Mouse (Mus musculus): ENCODE measurements around the gene Tbc1d25. TPM values are rescaled to one million over a fixed set of nuclear protein-coding genes. Genes with fewer than 3 reads are reported as not detected.
A peak's percentile ranks its signal among the peaks of the same experiment; 100 is the strongest.

Gene Tbc1d25
- polyA plus RNA-seq, 1 experiment from 2014 or later, result 2.2 TPM

DNA sequence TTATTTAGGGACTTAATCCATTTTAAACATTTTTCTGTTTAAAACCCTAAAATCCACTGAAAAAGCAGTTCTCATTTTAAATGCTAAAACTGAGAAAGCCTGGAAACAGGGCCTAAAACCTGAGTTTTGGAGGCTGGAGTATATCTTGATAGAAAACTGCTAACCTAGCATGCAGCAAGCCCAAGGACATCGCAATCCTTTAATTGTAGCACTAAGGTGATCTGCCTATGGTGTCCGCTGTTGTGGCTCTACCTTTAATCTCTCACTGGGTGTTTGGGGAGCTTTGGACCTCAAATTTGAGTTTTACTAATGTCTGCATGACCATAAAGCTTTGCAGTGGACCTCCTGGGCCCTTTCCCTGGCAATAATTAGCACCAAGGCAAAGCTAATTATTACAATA is 35.5 kb downstream of the Tbc1d25 start:
- TF ChIP-seq EP300 (IDR thresholded peaks at IDR 0.05; ENCODE audit: low read depth), result no peak
- no peak for TF ChIP-seq CTCF (IDR thresholded peaks at IDR 0.05; ENCODE audit: low read depth)
- H3K4me1 ChIP-seq (ENCODE audit: insufficient read depth), result no peaks in the 10 kb centered on the region
- H3K27ac ChIP-seq (ENCODE audit: low read depth), result no peak overlapping the region
- no peaks in the 10 kb centered on the region for H3K27me3 ChIP-seq (ENCODE audit: insufficient read depth, low read length)
- H3K4me2 ChIP-seq (ENCODE audit: low read depth, low read length), result no peak overlapping the region
- no peaks in the 10 kb centered on the region for H3K9me3 ChIP-seq (ENCODE audit: low read length)
- peaks cover 39% of the 10 kb centered on the region for H3K36me3 ChIP-seq (replicated peaks; ENCODE audit: insufficient read depth, low read length)
- no peak overlapping the region for H3K9ac ChIP-seq (replicated peaks)
- no peak overlapping the region for H3K4me3 ChIP-seq (ENCODE audit: low read depth, low read length)
- no peak for DNase-seq
- no peak for ATAC-seq
- 96% methylated on average over 2 of the region's 2 CpGs for WGBS (ENCODE audit: insufficient replicate concordance)

DNA sequence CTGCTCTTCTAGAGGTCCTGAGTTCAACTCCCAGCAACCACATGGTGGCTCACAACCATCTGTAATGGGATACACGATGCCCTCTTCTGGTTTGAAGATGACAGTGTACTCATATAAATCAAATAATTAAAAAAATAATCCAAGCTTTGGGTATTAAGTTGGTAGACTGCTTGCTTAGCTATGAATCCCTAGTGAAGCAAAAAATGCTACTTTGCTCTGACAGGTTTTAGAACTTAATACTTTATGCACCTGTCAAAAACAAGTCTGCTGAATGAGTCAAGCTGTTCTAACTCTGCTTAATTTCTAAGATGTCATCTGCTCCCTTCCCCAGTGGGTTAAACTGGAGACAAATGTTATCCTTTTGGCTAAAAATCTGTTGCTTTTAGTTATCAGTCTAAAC is 36.5 kb downstream of the Tbc1d25 start:
- Histone ChIP-seq H3K36me3 (replicated peaks; ENCODE audit: insufficient read depth, low read length) (peaks cover 39% of the 10 kb centered on the region), H3K27ac (ENCODE audit: low read depth) (no peak overlapping the region), H3K4me3 (ENCODE audit: low read depth, low read length) (no peak overlapping the region), H3K27me3 (ENCODE audit: insufficient read depth, low read length) (no peaks in the 10 kb centered on the region), H3K9me3 (ENCODE audit: low read length) (no peaks in the 10 kb centered on the region), H3K4me1 (ENCODE audit: insufficient read depth) (no peaks in the 10 kb centered on the region), H3K4me2 (ENCODE audit: low read depth, low read length) (no peak overlapping the region), H3K9ac (replicated peaks) (no peak overlapping the region)
- no peak for ATAC-seq
- DNase-seq, result no peak
- 55% methylated on average over 1 of the region's 1 CpGs for WGBS (ENCODE audit: insufficient replicate concordance)
- TF ChIP-seq CTCF (IDR thresholded peaks at IDR 0.05; ENCODE audit: low read depth) (peak; percentile 17; the same call in 1 of the 2 replicates), EP300 (IDR thresholded peaks at IDR 0.05; ENCODE audit: low read depth) (no peak)

DNA sequence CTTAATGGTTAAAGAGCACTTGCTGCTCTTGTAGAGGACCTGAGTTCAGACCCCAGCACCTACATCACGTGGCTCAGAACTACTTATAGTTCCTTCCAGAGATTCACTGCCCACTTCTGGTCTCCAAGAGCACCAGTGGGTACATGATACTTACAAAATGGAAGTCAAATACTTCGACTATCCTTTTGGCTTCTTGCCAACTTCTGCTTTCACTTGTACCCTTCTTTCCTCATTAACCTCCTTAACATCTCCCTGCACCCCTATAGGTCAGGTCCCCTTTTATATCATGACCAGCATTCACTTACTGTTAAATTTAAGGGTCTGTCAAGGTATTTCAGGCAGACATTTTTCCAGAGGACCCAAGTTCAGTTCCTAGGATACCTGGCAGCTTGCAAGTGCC is 40.1 kb downstream of the Tbc1d25 start:
- H3K9me3 ChIP-seq (ENCODE audit: low read length), result no peaks in the 10 kb centered on the region
- WGBS (ENCODE audit: insufficient replicate concordance), result 31% methylated on average over 2 of the region's 2 CpGs
- peaks cover 11% of the 10 kb centered on the region; the same call in 1 of the 2 replicates for H3K36me3 ChIP-seq (replicated peaks; ENCODE audit: insufficient read depth, low read length)
- peaks cover 4% of the 10 kb centered on the region; the same call in 1 of the 2 replicates for H3K4me1 ChIP-seq (ENCODE audit: insufficient read depth)
- no peaks in the 10 kb centered on the region for H3K27me3 ChIP-seq (ENCODE audit: insufficient read depth, low read length)
- no peak for DNase-seq
- no peak overlapping the region for H3K9ac ChIP-seq (replicated peaks)
- H3K27ac ChIP-seq (ENCODE audit: low read depth), result no peak overlapping the region
- TF ChIP-seq CTCF (IDR thresholded peaks at IDR 0.05; ENCODE audit: low read depth), result no peak
- no peak for TF ChIP-seq EP300 (IDR thresholded peaks at IDR 0.05; ENCODE audit: low read depth)
- ATAC-seq, result no peak
- no peak overlapping the region for H3K4me3 ChIP-seq (ENCODE audit: low read depth, low read length)
- no peak overlapping the region for H3K4me2 ChIP-seq (ENCODE audit: low read depth, low read length)

DNA sequence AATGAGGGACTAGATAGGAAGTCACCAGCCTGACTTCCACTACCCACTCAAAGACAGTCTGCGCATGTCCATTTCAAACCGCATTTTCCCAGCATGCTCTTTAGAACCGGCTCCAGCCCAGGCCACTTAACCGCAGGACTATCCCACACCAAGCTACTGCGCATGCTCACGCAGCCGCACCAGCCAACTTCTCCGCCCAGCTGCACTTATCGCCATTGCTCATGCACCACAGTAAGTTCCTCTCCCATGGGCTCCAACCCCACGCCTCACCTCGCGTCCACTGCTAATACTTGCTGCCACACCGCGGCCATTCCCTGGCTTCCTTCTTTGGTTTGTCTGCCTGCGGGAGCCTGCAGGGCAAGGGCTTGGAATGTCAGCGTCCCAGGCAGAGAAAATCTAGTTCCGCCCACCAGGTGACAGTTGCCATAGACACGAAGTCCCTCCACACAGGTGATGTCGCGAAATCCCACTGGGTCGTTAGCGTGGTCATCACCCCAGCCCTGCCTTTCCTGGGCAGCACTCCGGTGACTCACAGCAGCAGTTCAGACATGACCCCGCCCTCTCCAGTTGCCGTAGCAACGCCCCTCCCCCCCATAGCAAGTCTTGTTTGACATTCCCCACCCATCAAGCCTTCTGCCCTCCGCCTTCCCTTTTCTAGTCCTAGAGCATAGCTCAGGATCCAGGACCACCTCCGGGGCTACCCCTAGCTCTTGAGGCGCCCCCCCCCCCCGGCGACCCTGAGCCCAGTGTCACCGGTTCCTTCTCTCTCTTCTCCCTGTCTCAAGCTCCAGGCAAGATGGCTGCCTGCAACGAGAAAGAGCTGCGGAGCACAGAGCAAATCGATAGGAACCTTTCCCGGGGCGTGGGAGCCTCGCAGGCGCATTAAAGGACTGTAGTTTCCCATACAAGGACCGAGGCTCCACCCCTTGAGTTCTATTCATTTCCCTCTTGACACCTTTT is 43.7 kb downstream of the Tbc1d25 start, which contains the start of gene Wdr13:
Gene Wdr13 (minus strand): TSS at position 876 of the 960 bp plus-strand sequence.
- Histone ChIP-seq H3K4me1 (ENCODE audit: insufficient read depth) (peaks cover 4% of the 10 kb centered on the region; the same call in 1 of the 2 replicates), H3K9ac (replicated peaks) (peak within 1 kb of the TSS; percentile 72), H3K4me2 (ENCODE audit: low read depth, low read length) (peak within 1 kb of the TSS; percentile 73), H3K4me3 (ENCODE audit: low read depth, low read length) (peak within 1 kb of the TSS; percentile 65), H3K27me3 (ENCODE audit: insufficient read depth, low read length) (no peaks in the 10 kb centered on the region), H3K27ac (ENCODE audit: low read depth) (peak within 1 kb of the TSS; percentile 98), H3K9me3 (ENCODE audit: low read length) (no peaks in the 10 kb centered on the region), H3K36me3 (replicated peaks; ENCODE audit: insufficient read depth, low read length) (peaks cover 7% of the 10 kb centered on the region)
- WGBS (ENCODE audit: insufficient replicate concordance), result 13% methylated on average over 38 of the region's 40 CpGs
- peak; percentile 93 for ATAC-seq
- peak; percentile 92 for DNase-seq
- TF ChIP-seq CTCF (IDR thresholded peaks at IDR 0.05; ENCODE audit: low read depth), result no peak
- TF ChIP-seq EP300 (IDR thresholded peaks at IDR 0.05; ENCODE audit: low read depth), result peak; percentile 12; the same call in 1 of the 2 replicates

DNA sequence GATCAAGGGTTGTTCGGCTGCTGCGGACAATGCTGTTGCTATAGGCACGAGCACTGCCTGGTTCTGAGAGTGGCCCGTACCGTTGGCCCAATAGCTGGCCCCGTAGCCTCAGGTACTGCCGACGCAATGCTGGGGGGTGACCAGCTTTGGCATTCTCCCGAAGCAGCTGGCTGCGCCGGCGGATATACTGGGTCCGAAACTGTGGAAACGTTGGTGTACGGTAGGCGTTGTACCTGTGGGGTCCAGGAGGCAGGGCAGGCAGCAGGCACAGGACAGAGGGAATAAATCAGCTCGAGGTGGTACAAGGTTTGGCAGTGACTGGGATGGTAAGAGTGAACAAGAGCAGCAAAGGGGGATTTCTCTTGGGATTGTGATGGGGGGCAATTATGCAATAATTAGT is 44.6 kb downstream of the Tbc1d25 start:
- H3K9ac ChIP-seq (replicated peaks), result peak overlapping the region; percentile 30; the same call in 1 of the 2 replicates
- 79% methylated on average over 17 of the region's 17 CpGs for WGBS (ENCODE audit: insufficient replicate concordance)

DNA sequence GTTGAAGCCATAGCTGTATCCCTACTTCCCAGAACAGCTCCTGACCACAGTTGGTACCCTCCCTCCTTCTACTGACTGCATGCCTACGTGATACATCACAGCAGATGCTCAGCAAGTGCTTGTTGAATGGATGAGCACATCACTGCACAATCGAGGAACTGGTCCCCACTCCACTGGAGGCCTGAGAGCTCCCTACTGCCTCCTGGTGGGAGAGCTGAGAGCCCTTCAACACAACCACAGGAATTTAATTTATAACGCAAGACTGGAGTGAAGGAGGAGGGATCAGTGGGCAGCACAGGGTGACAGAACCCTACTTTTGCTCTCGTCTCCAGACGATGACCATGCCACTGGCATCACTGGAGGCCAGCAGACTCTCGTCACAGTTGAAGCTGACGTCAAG is 50.7 kb downstream of the Tbc1d25 start:
- H3K36me3 ChIP-seq (replicated peaks; ENCODE audit: insufficient read depth, low read length), result peaks cover 4% of the 10 kb centered on the region
- no peak overlapping the region for H3K27ac ChIP-seq (ENCODE audit: low read depth)
- TF ChIP-seq CTCF (IDR thresholded peaks at IDR 0.05; ENCODE audit: low read depth), result peak; percentile 58
- TF ChIP-seq EP300 (IDR thresholded peaks at IDR 0.05; ENCODE audit: low read depth), result no peak
- H3K9me3 ChIP-seq (ENCODE audit: low read length), result no peaks in the 10 kb centered on the region
- 77% methylated on average over 7 of the region's 7 CpGs for WGBS (ENCODE audit: insufficient replicate concordance)
- ATAC-seq (no peak), DNase-seq (no peak)
- H3K9ac ChIP-seq (replicated peaks), result no peak overlapping the region
- H3K4me3 ChIP-seq (ENCODE audit: low read depth, low read length), result no peak overlapping the region
- no peak overlapping the region for H3K4me2 ChIP-seq (ENCODE audit: low read depth, low read length)
- no peaks in the 10 kb centered on the region for H3K4me1 ChIP-seq (ENCODE audit: insufficient read depth)
- no peaks in the 10 kb centered on the region for H3K27me3 ChIP-seq (ENCODE audit: insufficient read depth, low read length)

More for the DNA sequence above, 44.6 kb downstream of the Tbc1d25 start:
- no peak for TF ChIP-seq CTCF (IDR thresholded peaks at IDR 0.05; ENCODE audit: low read depth)
- no peak for TF ChIP-seq EP300 (IDR thresholded peaks at IDR 0.05; ENCODE audit: low read depth)
- no peak for DNase-seq
- Histone ChIP-seq H3K4me2 (ENCODE audit: low read depth, low read length) (peak overlapping the region; percentile 73), H3K9me3 (ENCODE audit: low read length) (no peaks in the 10 kb centered on the region), H3K27me3 (ENCODE audit: insufficient read depth, low read length) (no peaks in the 10 kb centered on the region), H3K4me3 (ENCODE audit: low read depth, low read length) (peak overlapping the region; percentile 65), H3K27ac (ENCODE audit: low read depth) (peak overlapping the region; percentile 98), H3K4me1 (ENCODE audit: insufficient read depth) (peaks cover 4% of the 10 kb centered on the region; the same call in 1 of the 2 replicates), H3K36me3 (replicated peaks; ENCODE audit: insufficient read depth, low read length) (peaks cover 4% of the 10 kb centered on the region)
- ATAC-seq, result no peak

Measured in liver, postnatal 0 days (tissue).